Mouse (Mus musculus) midbrain, postnatal 0 days (tissue): Measurements from ENCODE around the gene Casp12. TPM values are rescaled to one million over a fixed set of nuclear protein-coding genes. Genes with fewer than 3 reads are reported as not detected.

ENCODE experiments used
- ATAC-seq: fragments of 200-750 bp; cut with Nextera tagmentation; 2 replicates; pipeline ENCODE4 v1.8.0; 2017; ENCODE audit warnings: moderate number of reproducible peaks, mild to moderate bottlenecking, moderate TSS enrichment, moderate library complexity; ENCODE audit not compliant: low FRiP score
- DNase-seq: peaks from one replicate; pipeline ENCODE4 v3.0.0-alpha.2; 2015; ENCODE audit warnings: low spot score
- H3K27ac ChIP-seq: fragments of 300-500 bp; sonication (generic); 2 replicates; pipeline ENCODE4 v1.5.1; 2014; ENCODE audit warnings: low read depth, mild to moderate bottlenecking, low read length, mixed read lengths
- H3K27me3 ChIP-seq: fragments of 300-500 bp; sonication (generic); 2 replicates; pipeline ENCODE4 v1.6.1; 2014; ENCODE audit warnings: low read length, control low read depth, mixed read lengths; ENCODE audit not compliant: insufficient read depth
- H3K36me3 ChIP-seq: fragments of 300-500 bp; sonication (generic); 2 replicates; pipeline ENCODE4 v1.6.1; 2014; ENCODE audit warnings: low read length, control low read depth, mixed read lengths; ENCODE audit not compliant: insufficient read depth
- H3K4me1 ChIP-seq: fragments of 300-500 bp; sonication (generic); 2 replicates; pipeline ENCODE4 v1.6.1; 2014; ENCODE audit warnings: mild to moderate bottlenecking, control low read depth, antibody characterized with exemption, low read length, mixed read lengths; ENCODE audit not compliant: insufficient read depth
- H3K4me2 ChIP-seq: fragments of 300-500 bp; sonication (generic); 2 replicates; pipeline ENCODE4 v1.6.1; 2014; ENCODE audit warnings: low read depth, mild to moderate bottlenecking, low read length, mixed read lengths; ENCODE audit not compliant: poor library complexity, severe bottlenecking
- H3K4me3 ChIP-seq: fragments of 300-500 bp; sonication (generic); 2 replicates; pipeline ENCODE4 v1.5.1; 2014; ENCODE audit warnings: low read depth, mild to moderate bottlenecking, low read length, moderate library complexity
- H3K9ac ChIP-seq: fragments of 300-500 bp; sonication (generic); replicated peaks from 2 replicates; pipeline ENCODE4 v1.6.1; 2014; ENCODE audit warnings: mild to moderate bottlenecking, low read length, moderate library complexity, mixed read lengths; ENCODE audit not compliant: poor library complexity, severe bottlenecking
- H3K9me3 ChIP-seq: fragments of 300-500 bp; sonication (generic); 2 replicates; pipeline ENCODE4 v1.6.1; 2016; ENCODE audit warnings: low read length, control low read depth
- CTCF ChIP-seq: IDR thresholded peaks from 2 replicates; pipeline ENCODE4 v1.5.1; 2016; ENCODE audit warnings: antibody characterized with exemption, mild to moderate bottlenecking
- WGBS: fragments of 180-500 bp; shearing (Covaris S2); extraction: QIAGEN DNeasy Blood & Tissue Kit; methylation state at CpG from one replicate; pipeline ENCODE4 v1.1.7; 2014; 5-methylcytosine and 5-hydroxymethylcytosine counted together
- polyA plus RNA-seq: library from polyadenylated mRNA; unstranded; fragments of >200 nt; fragmentation: Nextera tagmentation; extraction: Ambion mirVana; gene quantifications from 2 replicates; pipeline ENCODE4 v1.2.1, GENCODE M21; 2015
- total RNA-seq: library from RNA; depleted of rRNA; stranded (reverse); fragments of >200 nt; gene quantifications from 2 replicates; pipeline ENCODE4 v1.2.3, GENCODE M21; 2014; rRNA removed

The Casp12 gene
- total and polyA plus RNA-seq, 2 experiments from 2014 or later, result 0.44 to 0.84 TPM

DNA sequence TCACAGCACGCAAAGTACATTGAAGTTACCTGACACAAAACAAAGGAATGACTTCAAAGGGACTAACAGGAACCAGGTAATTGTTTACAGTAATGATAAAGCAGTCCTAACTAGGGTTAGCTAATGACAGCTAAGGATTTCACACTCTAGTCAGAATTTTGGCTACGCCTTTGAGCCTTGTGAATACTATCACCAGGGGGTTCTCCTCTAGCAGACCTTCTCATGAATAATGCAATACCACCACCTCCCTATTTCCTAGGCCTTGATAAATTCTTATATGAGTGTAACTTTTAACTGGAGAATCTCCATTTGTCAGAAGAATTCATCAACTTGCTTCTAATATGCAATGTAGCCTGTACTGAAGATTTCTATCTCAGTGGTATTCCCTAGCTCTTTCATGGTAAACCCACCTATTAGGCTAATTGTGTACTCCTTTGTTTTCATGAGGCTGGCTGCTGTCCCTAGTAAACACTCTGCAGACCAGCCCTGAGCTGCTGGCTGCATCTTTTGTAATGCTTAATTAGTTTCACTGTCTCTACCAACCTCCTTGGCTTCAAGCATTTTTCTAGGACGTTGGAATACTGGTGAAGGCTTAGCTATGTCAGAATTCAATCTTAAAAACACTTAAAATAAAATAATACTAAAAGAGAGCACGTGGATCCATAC, 67.3 kb downstream of the Casp12 start:
- ATAC-seq (no peak), DNase-seq (peak; percentile 41)
- 17% methylated on average over 4 of the region's 4 CpGs for WGBS
- Histone ChIP-seq H3K4me2 (no peak overlapping the region), H3K4me1 (no peaks in the 10 kb centered on the region), H3K27ac (no peak overlapping the region), H3K4me3 (no peak overlapping the region), H3K9ac (no peak overlapping the region), H3K27me3 (no peaks in the 10 kb centered on the region), H3K9me3 (no peaks in the 10 kb centered on the region), H3K36me3 (no peaks in the 10 kb centered on the region)
- no peak for TF ChIP-seq CTCF

DNA sequence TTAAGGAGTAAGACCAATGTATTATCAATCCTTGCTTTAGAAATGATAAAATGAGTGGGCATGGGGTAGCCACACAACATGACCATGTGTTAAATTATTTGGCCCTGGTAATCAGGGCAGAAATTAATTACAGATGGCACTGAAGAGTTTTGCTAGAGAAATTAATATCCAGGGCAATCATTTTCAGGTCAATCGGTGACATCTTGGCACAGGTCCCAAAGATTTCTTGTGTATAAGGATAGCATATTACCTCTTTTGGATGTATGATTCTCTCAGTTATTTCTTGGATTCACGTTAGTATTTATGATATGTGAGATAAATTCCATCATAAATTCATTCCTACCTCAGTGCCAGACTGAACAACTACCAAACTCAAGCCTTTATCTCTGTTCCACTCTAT, 72.6 kb downstream of the Casp12 start:
- Histone ChIP-seq H3K36me3 (no peaks in the 10 kb centered on the region), H3K9me3 (no peaks in the 10 kb centered on the region), H3K9ac (no peak overlapping the region), H3K27ac (no peak overlapping the region), H3K4me2 (no peak overlapping the region), H3K4me3 (no peak overlapping the region), H3K27me3 (no peaks in the 10 kb centered on the region), H3K4me1 (no peaks in the 10 kb centered on the region)
- DNase-seq (peak; percentile 13), ATAC-seq (no peak)
- TF ChIP-seq CTCF, result no peak
- WGBS, result 73% methylated on average over 2 of the region's 2 CpGs

Other genes with a start within 250 kb of the Casp12 start
- 0.19 and 0.27 TPM in 2 replicates for gene Casp1, start 46.9 kb upstream of the Casp12 start, total RNA-seq
- 1.1 and 1.2 TPM in 2 replicates for gene Casp1, start 46.9 kb upstream of the Casp12 start, polyA plus RNA-seq
- gene Casp4, start 36.6 kb upstream of the Casp12 start, total RNA-seq, result 0.19 TPM in 1 of 2 replicates, not detected in the other
- 0.63 and 0.91 TPM in 2 replicates for gene Casp4, start 36.6 kb upstream of the Casp12 start, polyA plus RNA-seq